Mouse (Mus musculus) urinary bladder, postnatal 14 days (tissue): ENCODE measurements around the gene Duox1.
A peak's percentile ranks its signal among the peaks of the same experiment; 100 is the strongest.
"Not testable (repeated sequence)": the region's sequence is repeated elsewhere in the genome, so short reads cannot be mapped to it uniquely, and the experiment has no call there.

ENCODE experiments used
- DNase-seq: peaks from one replicate; pipeline ENCODE4 v3.0.0; 2021; ENCODE audit warnings: low spot score

Gene Duox1

GRCm38 (mm10) chr2:122311561-122311960 is 3.9 kb upstream of the Duox1 start:
- no peak for DNase-seq

DNA sequence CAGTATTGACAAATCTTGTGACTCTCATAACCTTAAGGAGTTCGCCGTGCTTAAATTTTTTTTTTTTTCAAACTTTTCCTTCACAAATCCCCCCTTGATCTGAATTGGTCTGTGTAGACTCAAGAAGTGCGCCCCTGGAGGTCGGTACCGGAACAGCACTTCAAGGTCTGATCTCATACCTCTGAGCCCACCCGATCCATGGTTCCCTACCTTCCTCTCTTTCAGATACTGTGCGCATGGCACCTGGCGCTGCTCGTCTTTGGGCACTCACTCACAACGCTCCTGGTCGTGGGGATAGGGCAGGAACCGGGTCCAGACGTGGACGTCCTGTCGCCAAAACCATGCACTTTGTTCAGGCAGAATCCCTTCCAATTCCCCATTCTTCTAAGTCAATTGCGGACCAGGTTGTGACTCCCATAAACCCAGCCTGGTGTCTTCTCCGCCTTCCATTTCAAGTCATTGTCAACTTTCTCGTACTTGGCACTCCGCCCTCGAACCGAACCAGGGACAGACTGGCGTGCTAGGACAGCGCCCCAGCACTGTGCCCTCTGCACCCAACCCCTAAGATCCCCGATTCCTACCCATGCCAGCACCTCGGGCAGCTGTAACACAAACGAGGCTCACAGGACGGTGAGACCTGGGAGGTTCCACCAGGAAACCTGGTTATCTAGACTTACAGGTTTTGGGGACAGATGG is 2.6 kb upstream of the Duox1 start:
- DNase-seq: peak; percentile 82

- DNase-seq: peak; percentile 40
Observed at GRCm38 (mm10) chr2:122313536-122313935, 1.9 kb upstream of the Duox1 start, which contains the start of gene Duoxa1. Duoxa1 (minus strand) TSS chr2:122313730.

DNA sequence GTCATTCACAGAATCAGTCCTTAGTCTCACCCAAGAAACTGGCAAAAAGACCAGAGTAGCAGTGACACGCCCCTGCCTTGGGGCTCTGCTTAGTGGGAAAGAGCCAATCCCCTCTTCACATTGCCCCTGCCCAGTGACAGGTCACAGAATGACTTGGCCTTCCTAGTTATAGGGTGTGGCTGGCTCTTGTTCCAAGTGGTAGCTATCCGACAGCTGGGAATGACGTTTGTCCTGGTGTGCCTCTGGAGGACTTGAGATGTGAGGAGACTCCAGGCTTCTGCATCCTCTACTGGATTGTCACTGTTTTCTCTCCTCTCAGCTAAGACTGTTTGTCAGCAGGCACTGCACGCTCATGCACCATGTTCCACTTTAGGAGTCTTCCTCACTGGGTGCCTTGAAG is 1.9 kb downstream of the Duox1 start:
- no peak for DNase-seq

- no peak for DNase-seq
Observed at GRCm38 (mm10) chr2:122323960-122324359, 8.5 kb downstream of the Duox1 start.

DNA sequence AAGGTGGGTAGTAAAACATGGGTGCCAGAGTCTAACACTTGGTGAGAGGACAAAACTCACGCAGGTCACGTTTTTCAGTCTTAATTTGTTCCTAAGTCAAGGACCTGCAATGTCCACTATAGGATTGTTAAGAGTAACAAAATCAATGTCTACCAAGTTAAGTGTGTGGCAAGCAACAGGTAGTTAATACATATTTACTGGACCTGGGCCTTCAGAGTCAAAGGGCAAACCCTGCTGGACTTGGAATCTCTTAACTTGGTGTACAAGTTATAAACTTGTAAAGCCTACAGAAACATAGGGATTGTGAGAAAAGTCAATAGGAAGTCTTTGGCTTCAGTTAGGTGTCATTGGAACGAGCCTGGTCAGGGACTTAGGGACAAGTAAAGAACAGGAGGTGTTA is 9.1 kb downstream of the Duox1 start:
- no peak for DNase-seq

- DNase-seq: no peak
Observed at GRCm38 (mm10) chr2:122325361-122325760, 9.9 kb downstream of the Duox1 start.

GRCm38 (mm10) chr2:122327986-122328385 is 12.5 kb downstream of the Duox1 start:
- DNase-seq: no peak

- not testable (repeated sequence) for DNase-seq
Observed at GRCm38 (mm10) chr2:122330317-122330716, 14.8 kb downstream of the Duox1 start.

GRCm38 (mm10) chr2:122332222-122332621 is 16.8 kb downstream of the Duox1 start:
- peak; percentile 35 for DNase-seq

DNA sequence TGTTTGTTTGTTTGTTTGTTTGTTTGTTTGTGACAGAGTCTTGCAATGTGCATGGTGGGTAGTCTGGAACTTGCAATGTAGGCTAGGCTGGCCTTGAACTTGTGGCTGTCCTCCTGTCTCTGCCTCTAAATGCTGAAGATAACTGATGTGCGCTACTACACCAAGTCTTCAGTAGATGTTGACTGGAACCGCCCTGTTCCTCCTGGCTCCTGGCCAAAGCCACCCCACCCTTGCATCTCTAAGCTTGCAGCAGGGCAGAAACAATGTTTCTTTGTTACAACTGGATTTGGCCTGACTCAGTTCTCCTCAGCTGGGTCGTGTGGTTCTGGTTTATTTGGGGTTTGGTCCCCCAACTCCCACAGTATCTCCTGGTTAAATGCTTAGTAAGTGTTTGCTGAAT is 18.7 kb downstream of the Duox1 start:
- peak; percentile 67 for DNase-seq

GRCm38 (mm10) chr2:122337291-122337690 is 21.8 kb downstream of the Duox1 start:
- DNase-seq: no peak

DNA sequence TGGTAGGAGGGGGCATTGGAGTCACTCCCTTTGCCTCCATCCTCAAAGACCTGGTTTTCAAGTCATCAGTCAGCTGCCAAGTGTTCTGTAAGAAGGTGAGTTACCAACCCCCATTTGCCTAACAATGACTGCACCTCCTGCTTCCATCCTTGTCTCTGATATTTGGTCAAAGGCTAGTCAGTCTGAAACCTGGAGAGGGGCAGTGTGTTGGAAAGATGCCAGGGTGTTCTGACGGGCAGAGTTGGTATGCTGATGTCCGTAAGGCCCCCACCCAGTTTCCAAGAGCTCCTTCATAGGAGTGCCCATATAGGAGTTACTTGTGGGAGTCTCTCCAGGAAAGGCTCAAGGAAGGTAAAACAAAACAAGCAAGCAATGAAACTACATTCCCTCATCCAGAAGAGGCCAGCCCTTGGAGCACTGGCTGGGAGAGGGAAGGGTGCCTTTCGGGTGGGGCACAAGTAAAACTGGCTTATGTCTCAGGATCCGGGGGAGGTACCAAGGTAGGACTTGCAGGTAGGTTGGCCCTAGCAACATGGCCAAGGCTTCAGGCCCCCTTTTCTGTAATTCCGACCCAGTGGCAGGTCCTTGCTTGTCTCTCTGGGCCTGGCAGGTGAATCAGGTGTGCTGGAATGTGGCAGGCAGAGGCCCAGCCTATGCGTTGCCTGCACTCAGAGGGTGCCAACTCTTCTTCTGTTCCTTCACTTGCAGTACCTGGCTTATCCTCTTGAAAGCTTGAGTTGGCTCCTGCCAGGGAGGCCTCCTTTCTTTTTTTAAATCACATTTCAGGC is 29.8 kb downstream of the Duox1 start:
- peak; percentile 68 for DNase-seq

- not testable (repeated sequence) for DNase-seq
Observed at GRCm38 (mm10) chr2:122346164-122346563, 30.7 kb downstream of the Duox1 start.

GRCm38 (mm10) chr2:122347257-122347656 is 31.8 kb downstream of the Duox1 start:
- DNase-seq: no peak

DNA sequence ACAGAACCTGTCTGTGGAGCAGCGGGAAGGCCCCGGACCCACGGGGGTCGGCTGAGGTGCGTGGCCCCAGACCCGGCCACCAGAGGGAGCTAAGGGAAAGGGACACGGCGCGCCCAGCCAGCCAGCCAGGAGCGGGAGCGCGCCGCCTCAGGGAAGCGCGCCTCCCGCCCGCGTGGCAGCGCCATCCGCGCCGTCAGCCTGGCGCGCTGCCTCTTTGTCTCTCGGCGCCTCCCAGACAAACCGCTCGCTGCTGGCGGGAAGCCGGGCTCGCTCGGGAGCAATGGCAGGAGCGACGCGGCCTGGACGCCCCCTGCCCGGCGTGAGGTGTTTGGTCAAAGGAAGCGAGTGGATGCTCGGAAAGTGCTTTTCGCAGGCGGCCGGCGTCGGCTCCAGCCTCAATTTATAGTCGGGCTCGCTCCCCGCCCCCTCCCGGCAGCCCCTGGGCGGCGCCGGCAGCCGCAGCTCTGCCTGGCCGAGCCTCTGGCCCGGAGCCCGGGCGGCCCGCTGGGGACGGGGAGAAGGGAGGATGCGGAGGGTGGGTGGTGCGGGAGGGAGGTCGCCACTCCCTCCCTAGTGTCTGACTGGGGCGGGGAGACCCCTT is 33.2 kb downstream of the Duox1 start:
- DNase-seq: peak; percentile 89

- DNase-seq: peak; percentile 19
Observed at GRCm38 (mm10) chr2:122349136-122349785, 33.8 kb downstream of the Duox1 start.

GRCm38 (mm10) chr2:122351156-122351930 is 35.9 kb downstream of the Duox1 start:
- no peak for DNase-seq

- DNase-seq: no peak
Observed at GRCm38 (mm10) chr2:122351931-122352329, 36.5 kb downstream of the Duox1 start.

DNA sequence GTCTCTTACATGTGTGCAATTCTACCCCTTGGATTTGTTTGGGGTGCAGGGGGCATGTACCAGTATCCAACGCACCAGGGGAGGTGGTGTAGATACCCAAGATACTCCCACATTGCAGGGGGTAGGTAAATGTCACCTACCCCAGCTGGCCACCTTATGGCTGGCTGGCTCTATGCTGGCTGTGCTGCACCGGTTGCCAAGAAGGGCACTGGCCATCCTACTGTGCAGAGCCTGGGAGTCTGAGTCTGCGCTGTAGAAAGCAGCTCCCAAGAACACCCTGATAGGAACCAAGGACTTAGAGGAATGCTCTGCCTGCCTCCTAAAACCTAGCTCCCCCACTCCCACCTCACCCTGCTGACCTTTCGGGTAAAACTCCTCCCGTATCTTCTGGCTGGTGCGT is 37.5 kb downstream of the Duox1 start:
- no peak for DNase-seq

DNA sequence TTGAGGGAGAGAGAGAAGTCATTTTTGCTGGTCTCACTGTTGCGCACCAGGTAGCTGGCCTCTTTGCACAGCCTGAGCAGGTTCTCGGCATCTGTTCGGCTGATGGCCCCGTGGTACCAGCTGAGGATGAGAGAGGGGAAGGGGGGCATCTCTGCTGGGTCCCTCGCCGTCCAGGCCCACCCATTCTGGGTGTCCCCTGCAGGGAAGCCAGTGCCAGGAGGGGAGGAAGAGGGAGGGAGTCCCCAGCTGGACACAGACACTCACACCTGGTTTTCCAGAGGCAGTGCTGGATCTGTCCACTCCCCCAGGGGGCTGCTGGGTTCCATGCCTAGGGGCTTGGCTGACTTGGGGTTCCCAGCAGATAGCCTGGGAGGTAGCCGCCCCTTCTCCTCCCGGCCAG is 38.3 kb downstream of the Duox1 start:
- no peak for DNase-seq
